Mouse (Mus musculus): Measurements from ENCODE around the gene Mvb12b.
A peak's percentile ranks its signal among the peaks of the same experiment; 100 is the strongest.

Gene Mvb12b

DNA sequence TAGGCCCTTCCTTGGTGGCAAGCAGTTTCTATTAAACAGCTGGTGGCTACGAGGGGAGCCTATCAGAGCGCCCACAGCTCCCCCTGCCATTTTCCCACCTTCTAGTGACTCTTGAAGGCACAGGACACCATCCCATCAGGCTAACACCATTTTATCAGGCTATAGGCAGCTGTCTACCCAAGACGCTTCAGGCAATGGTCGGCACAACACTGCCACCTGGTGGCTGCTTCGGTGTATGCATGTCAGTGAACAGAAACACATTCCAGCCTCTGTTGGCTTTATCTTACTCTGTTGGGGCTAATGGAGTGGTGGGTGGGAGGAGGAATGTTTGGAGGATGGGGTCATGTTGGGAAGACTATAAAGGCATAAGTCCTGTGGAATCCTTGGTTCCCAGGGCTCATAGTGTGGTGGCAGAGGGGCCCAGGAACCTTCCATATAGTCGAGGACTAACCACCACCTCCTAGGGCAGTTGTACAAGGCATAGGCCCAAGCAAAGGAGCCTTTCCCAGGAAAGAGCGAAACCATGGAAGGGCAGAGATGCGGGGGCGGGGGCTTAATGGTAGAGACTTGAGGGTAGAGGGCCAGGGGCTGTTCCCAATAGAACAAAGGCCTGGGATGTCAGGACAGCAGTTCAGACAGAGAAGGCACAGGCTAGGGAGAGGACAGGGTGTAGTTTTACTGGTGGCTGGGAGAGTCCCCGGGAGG is 152.8 kb downstream of the Mvb12b start:
- peak; percentile 60 for DNase-seq (ENCODE audit: low spot score)

GRCm38 (mm10) chr2:33729701-33730100 is 158.0 kb downstream of the Mvb12b start:
- DNase-seq (ENCODE audit: low spot score): no peak

DNA sequence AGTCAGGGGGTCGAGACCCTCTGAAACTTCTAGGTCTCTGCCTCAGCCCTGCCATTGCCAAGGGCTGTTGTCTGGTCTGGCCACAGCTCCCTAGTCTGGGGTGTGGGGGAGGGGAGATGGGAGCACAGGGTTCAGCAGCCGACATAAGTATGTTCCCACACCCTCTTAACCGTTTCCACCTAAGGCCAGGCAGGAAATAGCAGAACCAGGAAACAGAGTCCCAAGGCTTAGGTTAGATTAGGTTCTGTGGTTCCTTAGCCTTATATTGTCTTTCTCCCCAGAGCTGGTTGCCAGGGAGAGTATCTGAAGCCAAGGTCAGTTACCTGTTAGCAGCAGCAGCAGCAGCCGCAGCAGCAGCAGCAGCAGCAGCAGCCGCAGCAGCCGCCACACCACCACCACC is 160.5 kb downstream of the Mvb12b start:
- no peak for DNase-seq (ENCODE audit: low spot score)

DNA sequence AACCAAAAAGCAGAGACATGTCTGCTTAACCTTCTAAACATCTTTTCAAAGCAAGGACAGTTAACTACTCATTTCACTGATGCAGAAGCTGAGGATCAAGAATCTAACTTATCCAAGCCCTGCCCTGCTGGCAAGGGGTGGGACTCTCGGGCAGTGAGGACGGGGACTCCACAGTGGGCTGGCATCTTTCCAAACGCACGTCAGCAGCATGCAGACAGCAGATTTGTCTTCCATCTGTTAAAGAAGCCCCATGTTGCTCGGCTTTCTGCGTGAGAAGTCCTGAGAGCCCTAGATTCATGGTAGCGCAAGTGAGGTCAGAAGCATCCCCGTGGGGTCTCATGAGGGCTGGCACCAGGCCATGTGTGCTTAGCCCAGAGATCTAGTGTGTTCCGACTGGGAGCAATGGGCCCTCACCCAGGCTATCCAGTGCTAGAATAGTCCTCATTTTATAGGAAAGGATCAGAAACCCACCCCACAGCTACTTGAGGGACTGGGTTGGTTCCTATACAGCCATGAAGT is 167.3 kb downstream of the Mvb12b start:
- no peak for DNase-seq (ENCODE audit: low spot score)

DNA sequence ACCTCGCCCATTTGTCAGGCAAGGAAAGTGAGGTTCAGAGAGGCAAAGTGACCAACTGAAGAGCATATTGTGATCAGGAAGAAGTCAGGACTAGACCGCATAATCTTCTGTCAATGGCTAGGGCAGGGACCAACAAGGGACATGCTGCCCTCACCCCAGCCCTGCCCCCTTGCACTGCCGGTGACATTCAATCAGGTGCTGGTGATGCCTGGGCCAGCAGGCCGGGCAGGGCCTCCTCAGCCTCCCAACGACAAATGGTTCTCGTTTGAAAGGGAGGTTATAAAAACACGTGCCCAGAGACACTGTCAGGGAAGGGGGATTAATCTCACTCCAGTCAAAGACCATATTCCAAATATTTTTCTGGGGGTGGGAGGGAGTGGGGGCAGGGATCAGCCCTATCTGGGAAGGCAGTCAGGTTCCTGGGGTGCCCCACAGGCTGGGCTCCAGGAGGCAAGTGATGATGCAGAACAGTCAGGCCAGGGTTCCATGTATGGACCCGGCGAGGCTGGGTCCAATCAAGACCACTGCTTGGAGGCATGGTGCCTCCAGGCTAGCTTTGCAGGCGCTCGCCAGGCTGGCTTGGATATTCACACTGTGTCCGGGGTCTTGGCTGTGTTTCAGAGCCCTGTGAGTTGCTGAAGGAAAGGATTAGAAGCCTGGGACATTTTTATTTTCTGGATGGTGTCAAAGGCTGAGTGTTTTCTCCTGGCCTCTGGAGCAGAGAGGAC is 168.2 kb downstream of the Mvb12b start:
- no peak for DNase-seq (ENCODE audit: low spot score)

GRCm38 (mm10) chr2:33718561-33718960 is 169.2 kb downstream of the Mvb12b start:
- no peak for DNase-seq (ENCODE audit: low spot score)

- no peak for DNase-seq (ENCODE audit: low spot score)
These were observed 169.9 kb downstream of the Mvb12b start for GRCm38 (mm10) chr2:33717821-33718351.

GRCm38 (mm10) chr2:33717378-33717777 is 170.4 kb downstream of the Mvb12b start:
- DNase-seq (ENCODE audit: low spot score): no peak

DNA sequence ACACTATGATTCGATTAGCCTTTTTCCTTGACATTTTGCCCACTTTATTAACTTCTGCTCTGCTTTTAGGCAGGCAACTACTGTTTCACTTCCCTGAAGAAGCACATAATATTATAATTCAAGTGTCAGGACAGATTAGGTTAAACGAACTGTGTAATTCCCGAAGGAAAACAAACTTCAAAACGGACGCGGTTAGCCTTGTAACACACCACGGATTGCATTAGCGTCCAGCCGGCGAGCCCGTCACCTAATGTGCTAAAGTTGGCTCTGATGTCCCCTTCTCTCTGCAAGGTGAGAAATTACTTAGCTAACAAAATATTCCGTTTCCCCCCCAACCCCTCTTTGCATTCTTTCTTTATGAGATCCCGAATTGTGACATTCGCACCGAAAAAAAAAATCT is 170.9 kb downstream of the Mvb12b start:
- no peak for DNase-seq (ENCODE audit: low spot score)

DNA sequence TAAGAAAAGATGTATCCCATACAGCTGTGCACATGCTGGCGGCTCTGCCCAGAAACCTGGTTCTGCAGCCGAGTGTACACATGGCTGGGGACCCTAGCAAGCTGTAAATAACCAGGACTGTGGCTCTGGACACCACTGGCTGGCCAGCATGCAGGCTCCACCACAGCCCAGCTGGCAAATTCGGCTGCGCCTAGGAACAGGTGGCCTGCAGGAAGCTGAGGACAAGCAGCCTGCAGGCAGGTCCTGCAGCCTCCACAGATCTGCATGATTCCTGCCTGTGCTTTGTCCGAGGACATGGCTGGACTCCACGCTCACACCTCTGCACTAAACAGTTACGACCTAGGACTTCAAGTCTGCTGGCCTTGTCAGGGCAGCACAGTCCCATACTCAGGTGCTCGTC is 172.8 kb downstream of the Mvb12b start:
- no peak for DNase-seq (ENCODE audit: low spot score)

- no peak for DNase-seq (ENCODE audit: low spot score)
These were observed 174.0 kb downstream of the Mvb12b start for GRCm38 (mm10) chr2:33713580-33714260.

DNA sequence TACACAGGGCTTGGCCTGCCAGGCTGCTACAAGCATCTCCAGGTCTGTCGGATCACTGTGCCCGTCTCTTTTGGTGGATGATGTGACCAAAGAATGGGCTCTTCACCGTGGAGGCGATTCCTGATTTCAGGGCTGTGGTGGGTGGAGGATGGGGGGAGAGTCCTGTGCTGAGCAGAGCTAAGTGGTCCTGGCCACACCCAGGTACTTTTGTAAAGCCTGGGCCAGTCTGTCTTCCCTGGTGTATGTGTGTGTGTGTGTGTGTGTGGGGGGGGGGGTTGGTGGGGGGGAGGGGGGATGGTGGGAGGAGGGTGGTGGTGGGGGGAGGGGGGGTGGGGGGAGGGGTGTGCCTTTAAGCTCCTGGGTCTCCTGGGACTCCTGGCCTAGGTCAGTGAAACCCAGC is 174.9 kb downstream of the Mvb12b start:
- DNase-seq (ENCODE audit: low spot score): no peak

DNA sequence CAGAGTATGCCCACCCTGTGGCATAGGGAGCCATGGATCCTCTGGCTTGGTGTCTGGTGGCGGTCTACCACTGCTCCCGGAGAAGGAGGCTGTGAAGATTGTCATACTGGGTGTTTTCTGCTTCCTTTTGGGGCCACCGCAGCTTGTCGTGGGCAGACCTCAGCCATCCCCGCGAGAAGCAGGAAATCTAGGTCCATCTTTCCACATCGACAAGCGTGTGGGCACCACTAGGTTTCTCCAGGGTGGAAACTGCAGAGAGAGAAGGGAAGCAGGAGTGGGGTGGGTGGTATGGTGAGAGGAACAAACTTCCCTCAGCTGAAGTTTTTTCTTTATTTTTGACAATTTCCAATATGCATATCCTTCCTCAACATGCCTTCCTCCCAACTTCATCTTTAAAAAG is 178.9 kb downstream of the Mvb12b start:
- no peak for DNase-seq (ENCODE audit: low spot score)

GRCm38 (mm10) chr2:33708096-33708495 is 179.7 kb downstream of the Mvb12b start:
- no peak for DNase-seq (ENCODE audit: low spot score)

DNA sequence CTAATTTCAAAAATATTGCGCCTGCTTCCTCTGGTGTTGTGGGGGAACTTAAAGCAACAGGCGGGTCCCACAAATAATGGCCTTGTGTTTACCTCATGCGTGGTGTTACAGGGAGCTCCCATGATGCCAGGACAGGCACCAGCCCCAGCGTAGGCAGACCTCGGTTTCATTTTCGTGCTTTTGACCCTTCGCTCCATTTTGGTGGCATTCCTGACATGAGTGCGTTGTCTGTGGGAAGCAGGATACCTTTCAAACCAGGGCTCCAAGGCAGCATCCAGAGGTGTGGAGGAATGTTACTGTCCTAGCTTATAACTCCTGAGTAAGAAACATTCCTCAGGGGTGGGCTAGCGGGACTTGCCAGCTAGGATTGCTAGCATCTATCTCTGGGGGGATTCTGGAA is 181.3 kb downstream of the Mvb12b start:
- DNase-seq (ENCODE audit: low spot score): no peak

DNA sequence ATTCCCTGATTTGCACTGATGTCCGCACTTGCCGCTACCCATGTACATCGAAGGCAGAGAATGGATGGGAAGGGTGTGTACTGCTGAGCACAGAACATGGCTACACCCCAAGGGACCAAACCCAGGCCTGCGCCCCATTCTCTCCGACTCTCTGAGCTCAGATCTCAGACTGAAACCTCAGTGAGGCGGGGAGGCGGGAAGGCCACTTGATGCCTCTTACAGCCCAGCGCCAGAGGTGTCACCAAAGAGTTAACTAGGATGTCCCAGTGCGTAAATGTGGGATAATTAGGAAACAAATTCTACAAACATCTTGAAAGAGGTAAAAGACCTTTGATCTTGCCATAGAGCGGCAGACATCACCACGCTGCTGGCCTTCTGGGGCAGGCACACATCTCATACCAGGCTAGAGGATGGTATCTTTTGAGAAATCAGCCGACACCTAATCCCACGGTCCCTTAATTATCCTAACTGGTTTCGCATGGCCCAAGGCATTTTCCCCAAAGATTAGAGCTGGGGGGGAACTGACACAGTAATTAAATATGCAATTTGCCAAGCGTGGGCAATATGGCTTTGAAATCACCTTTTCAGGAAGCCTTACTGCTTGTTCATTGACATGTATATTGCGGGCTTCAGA is 181.9 kb downstream of the Mvb12b start:
- no peak for DNase-seq (ENCODE audit: low spot score)

DNA sequence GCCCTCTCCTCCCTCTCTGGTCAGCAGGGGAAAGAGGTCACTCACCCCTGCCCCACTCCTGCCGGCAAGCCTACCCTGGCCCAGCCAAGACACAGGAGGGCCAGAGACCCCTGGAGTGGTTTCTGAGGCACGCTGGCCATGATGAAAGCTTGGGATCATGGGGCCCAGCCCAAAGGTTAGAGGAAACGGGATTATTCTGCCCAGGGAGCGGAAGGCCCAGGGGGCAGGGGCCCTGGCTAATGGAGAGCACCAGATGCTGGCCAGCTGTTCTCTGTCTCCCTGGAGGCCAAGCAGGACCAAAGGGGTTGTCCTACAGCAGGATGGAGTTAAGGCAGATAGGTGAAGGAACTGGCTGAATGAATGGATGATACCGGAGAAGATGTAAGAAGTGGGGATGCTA is 184.5 kb downstream of the Mvb12b start:
- DNase-seq (ENCODE audit: low spot score): no peak

- no peak for DNase-seq (ENCODE audit: low spot score)
These were observed 185.0 kb downstream of the Mvb12b start for GRCm38 (mm10) chr2:33702705-33703104.

GRCm38 (mm10) chr2:33701446-33701815 is 186.3 kb downstream of the Mvb12b start:
- no peak for DNase-seq (ENCODE audit: low spot score)

- DNase-seq (ENCODE audit: low spot score): peak; percentile 35
These were observed 186.9 kb downstream of the Mvb12b start for GRCm38 (mm10) chr2:33700581-33701445.

GRCm38 (mm10) chr2:33698898-33699297 is 188.8 kb downstream of the Mvb12b start:
- no peak for DNase-seq (ENCODE audit: low spot score)

Measured in yolk sac, embryonic 10.5 days (tissue).